Mouse (Mus musculus) right cerebral cortex, postnatal 25 days (tissue): ENCODE data around the gene Kiss1.

Experiments used
- DNase-seq: peaks from one replicate; pipeline ENCODE4 v3.0.0; 2022

Kiss1 gene

DNA sequence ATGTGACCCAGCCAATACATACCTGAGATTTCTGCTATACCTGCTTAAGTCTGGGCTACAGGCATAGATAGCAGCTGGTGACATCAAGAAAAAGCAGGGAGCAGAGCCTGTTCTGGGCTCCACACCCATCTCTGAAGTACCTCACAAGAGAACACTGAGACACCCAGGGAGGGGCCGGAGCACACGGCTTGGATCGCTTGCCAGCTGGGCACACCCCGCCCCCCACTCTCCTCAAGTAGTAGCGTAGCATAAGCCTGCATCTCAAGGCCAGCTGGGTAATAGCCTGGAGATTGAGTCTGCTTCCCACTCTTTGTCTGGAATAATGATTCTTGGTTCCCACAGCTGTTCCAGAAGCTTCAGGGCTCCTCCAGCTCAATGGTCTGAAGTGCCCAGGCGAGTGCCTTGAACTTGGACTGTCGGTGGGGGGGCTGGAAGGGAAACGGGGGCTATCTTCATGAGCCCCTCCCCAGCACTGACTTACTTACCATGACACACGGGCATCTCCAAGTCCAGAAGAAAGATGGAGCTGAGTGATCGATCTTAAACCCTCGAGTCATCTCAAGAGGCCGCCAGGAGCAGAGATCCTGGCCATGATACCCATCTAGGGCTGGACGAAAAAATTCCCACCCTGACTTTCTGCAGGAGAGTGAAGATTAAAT is at the start of gene Kiss1:
Gene Kiss1, plus strand, starts transcription at position 609 of the 659 bp plus-strand sequence.
- DNase-seq = no peak

DNA sequence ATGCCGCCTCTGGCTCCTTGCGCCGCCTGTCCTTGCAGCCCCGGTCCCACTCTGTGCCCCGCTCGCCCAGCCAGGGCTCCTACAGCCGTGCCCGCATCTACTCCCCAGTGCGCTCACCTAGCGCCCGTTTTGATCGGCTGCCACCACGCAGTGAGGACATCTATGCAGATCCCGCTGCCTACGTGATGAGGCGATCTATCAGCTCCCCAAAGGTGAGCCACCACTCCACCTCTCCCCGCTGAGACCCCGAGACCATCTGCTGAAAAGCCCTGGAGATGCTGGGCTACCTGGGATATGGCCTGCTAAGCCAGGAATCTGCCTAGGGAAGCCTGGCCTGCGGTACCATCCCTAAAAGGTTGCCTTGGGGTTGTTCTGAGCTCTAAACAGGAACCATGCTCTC is 47.5 kb upstream of the Kiss1 start:
- DNase-seq = no peak

GRCm38 (mm10) chr1:133276983-133277382 is 44.7 kb upstream of the Kiss1 start:
- DNase-seq = no peak

DNA sequence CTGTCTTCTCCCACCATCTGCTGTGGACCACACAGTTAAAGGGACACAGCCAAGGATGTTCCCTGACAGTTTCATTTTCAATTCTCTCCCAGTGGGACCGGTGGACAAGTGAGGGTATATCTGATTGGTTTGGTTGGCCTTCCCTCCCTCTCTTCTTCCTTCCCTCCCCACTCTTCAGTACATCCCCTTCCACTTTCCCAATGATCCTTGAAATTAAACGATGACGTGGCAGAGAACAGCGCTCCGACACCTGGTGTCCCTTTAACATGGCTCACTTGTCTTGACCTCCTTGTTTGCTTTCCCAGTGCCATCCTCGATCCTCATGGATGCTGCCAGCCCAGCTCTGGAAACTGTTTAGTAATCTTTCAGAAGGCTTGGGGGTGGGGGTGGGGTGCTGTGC is 43.1 kb upstream of the Kiss1 start:
- DNase-seq = no peak

GRCm38 (mm10) chr1:133278946-133279631 is 42.6 kb upstream of the Kiss1 start:
- no peak for DNase-seq

DNA sequence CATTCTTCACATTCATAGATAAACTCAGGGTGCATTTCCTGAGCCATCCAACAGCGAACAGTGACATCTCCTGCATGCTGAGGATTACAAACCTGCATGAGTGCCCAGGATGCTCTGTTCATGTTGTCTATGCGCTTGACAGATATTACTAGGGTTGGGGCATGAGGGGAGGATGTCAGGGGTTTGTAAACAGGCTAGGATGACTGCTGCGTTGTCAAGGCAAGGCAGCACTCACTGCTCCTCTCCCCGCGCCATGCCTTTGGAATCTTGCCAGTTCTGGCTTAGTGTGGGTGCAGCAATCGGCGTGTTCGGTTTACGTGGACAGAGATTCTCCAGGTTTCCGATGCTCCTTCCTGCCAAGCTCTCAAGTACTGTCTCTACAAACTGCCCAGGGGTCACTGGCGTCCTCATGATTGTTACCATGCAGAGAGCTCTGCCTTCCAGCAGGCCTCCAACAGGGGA is 42.0 kb upstream of the Kiss1 start:
- DNase-seq = peak; percentile 49

DNA sequence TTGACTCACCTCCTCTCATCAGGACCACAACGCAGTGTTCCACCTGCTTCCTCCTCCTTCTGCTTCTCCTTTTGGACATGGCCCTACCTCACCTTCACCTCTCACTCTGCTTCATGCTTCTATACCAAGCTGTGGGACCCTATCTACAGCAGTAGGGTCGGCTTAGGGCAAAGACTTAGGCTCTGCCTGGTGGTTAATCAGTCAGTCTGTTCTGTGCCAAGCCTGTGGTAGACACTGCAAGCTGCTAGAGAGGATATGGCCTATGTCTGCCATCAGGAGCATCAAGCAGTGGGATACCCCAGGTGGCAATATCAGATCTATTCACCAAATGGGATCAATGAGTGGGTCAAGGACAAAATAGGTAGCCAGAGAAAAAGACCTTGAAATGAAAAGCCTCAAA is 41.1 kb upstream of the Kiss1 start:
- no peak for DNase-seq

DNA sequence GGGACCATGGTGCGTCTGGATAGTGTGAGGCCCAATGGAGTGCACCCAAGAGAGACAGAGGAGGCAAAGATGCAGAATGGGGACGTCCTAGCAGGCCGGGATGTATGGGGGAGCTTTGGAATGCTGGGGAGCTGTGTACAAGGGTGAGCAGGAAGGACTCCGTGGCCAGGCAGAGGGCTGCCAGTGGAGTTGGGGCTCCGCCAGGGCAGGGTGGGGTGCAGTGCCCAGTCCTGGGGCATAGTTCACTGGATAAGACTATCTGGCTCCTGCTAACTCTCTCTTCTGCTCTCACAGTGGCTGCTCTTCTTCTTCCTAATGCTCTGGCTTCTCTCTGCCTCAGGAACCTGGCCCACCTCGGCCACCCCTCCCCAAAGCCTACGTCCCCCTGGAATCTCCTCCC is 35.8 kb upstream of the Kiss1 start:
- DNase-seq = no peak

- DNase-seq = peak; percentile 48
Measured at GRCm38 (mm10) chr1:133287051-133287450, 34.6 kb upstream of the Kiss1 start.

DNA sequence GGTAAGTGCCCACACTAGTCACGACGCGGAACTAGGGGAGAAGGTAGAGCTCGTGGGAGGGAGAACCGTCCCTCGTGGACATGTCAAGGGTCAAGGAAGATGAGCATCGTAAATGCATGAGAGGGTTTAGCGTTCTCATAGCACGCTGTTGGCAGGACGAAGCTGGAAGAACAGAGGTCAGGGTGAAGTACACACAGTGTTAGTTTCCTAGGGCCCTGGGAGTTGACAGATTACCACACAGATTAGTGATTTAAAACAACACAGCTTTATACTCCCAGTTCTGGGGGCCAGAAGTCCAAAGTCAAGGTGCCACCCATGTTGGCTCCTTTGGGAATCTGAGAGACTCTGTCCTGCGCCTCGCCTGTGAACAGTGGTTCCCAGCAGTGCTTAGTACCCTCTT is 33.8 kb upstream of the Kiss1 start:
- no peak for DNase-seq

DNA sequence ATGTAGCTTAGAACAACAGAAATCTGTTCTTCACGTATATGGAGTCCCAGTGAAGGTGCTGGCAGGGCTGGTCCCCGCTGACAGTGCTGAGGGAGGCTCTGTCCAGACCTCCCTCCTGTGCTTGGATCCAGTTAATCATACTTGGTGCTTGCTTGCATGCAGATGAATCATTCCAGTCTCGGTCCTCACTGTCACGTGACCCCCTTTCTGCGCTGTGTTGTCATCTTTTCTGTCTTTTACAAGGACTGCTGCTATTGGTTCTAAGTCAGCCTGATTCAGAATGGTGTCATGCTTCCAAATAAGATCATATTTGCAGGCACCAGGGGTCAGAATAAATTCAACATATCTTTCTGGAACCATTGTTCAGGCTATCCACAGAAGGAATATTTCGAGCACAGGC is 29.8 kb upstream of the Kiss1 start:
- DNase-seq = no peak

DNA sequence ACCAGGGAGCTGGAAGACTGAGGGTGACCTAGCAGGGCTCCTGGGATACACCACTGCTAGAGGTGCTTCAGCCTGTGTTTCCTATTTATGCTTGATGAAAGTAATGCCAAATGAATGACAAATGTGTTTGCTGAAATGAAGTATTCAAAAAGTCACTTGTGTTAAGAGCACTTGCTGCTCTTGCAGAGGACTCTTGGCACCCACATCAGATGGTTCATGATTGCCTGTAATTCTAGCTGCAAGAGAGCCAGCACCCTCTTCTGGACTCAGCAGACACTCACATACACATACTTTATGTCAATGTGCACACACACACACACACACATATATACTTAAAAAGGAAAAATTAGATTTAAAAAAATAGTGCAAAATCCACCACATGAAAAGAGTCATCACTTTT is 29.1 kb upstream of the Kiss1 start:
- no peak for DNase-seq

DNA sequence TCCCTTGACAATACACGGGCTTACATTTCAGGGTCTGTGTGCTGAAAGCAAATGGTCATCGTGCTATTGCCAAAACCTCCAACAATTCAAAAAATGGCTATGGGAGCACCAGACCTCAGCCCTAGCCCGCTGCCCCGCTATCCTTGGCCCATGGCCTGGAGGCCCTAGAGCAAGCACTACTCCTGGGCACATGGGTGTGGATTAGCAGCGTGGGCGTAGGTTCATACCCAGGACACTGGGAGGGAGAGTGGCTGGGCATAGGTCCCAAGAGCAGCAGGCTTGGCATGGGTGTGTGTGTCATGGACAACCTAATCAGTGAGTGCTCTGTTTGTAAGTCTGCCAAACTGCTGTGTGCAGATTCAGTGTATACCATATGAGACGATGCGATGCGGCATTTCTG is 25.3 kb upstream of the Kiss1 start:
- DNase-seq = no peak

DNA sequence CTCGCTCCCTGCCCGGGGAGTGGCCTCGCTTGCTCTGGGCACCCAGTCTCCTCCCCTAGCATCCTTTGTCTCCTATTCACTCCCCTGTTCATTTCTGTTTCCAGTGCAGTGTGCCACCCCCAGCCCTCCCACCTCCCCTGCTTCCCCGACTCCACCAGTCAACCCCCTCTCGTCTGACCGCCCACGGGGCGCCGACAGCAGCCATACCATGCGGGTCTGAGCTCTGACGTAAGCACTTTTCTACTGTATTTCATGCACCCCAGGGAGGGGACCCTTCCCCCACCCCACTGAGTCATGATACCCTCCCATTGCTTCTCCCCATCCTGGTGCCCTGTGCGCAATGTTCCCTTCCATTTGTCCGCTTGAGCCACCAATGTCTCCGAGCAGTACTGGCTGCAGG is 22.9 kb upstream of the Kiss1 start:
- peak; percentile 29 for DNase-seq

GRCm38 (mm10) chr1:133302540-133302939 is 19.1 kb upstream of the Kiss1 start:
- no peak for DNase-seq

DNA sequence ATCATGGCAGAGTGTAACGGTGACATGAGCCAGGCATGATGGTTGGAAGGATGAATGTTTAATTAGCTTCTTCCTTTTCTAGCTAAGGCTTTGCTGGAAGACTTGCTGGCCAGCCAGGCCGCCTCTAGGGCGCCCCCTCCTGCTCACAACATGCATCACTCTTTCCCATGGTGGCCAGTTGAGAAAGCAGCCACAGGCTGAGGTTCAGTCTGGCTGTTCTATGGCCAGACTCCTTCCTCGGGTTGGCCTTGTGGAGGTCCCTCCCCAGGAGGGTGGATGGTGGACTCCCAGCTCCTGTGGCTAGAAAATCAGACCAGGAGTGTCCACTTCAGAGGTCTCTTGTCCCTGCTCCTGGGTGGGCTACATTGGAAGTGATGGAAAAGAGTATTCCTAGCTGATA is 14.8 kb upstream of the Kiss1 start:
- DNase-seq = peak; percentile 78

DNA sequence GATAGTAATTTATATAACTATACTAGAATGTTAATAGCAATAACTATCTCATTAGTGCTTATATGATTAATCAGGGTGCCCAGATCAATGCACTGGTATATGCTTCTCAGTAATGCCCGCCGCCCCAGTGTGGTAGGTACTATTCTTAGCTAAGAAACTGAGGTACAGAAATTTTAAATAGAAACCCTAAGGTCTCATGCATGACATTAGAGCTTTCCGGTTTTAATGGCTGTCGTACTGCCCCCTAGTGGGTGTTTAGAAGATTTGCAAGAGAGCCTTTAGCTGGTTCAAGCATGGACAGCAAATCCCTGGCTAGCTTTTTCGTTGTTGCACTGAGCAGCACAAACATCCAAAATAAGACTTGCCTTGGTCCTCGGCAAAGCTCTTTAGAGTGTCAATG is 14.4 kb upstream of the Kiss1 start:
- no peak for DNase-seq

- no peak for DNase-seq
Measured at GRCm38 (mm10) chr1:133309652-133310267, 11.9 kb upstream of the Kiss1 start, which contains the start of gene Golt1a. Gene Golt1a (plus strand): TSS chr1:133309800.

DNA sequence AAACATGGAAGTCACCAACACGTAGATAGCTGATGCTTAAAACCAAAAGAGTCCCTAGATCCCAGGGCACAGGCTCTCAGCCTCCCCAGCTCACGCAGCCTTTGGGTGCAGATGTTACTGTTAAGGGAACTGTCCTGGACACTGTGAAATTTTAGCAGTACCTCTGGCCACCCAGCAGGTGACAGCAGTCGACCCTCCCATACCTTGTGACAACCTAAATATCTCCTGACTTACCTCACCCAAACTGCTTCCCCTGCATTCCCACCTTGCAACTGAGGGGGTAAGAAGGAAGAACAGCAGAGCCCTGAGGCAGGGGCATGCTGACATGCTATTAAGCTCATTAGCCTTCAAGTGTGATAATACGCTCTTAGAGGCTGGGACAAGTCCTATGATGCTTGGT is 10.4 kb upstream of the Kiss1 start:
- no peak for DNase-seq

GRCm38 (mm10) chr1:133311946-133312345 is 9.7 kb upstream of the Kiss1 start:
- peak; percentile 84 for DNase-seq

GRCm38 (mm10) chr1:133314364-133314763 is 7.3 kb upstream of the Kiss1 start:
- no peak for DNase-seq

- DNase-seq = no peak
Measured at GRCm38 (mm10) chr1:133315775-133316174, 5.9 kb upstream of the Kiss1 start.

DNA sequence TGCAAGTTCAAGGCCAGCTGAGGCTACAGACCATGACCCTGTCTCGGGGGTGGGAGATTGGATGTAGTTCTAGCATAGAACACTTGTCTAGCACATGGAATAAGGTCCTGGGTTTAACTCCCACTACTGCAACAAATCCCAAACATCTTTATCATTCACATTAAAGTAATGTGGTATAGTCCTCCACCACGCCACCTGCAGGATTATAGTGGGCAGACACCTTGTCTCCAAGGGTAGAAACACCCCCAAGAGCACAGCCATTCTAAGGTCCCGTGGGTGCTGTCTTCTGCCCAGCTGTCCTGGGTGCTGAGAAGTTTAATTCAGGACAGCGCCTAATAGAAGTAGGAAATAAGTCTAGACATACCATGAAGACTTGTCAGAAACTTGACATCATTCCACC is 5.1 kb upstream of the Kiss1 start:
- no peak for DNase-seq

- DNase-seq = no peak
Measured at GRCm38 (mm10) chr1:133317149-133317548, 4.5 kb upstream of the Kiss1 start.
